Mouse (Mus musculus) heart, embryonic 11.5 days (tissue): ENCODE results near the gene Casp9. TPM values are rescaled to one million over a fixed set of nuclear protein-coding genes. Genes with fewer than 3 reads are reported as not detected.

ENCODE experiments used
- polyA plus RNA-seq: library from polyadenylated mRNA; unstranded; fragments of >200 nt; fragmentation: Nextera tagmentation; extraction: Ambion mirVana; gene quantifications from 2 replicates; pipeline ENCODE4 v1.2.1, GENCODE M21; 2014

The Casp9 gene
- polyA plus RNA-seq, 1 experiment from 2014 or later, result 15.4 TPM

Other genes starting within 250 kb of the Casp9 start
- gene Fblim1, start 187.5 kb upstream of the Casp9 start, polyA plus RNA-seq, result 53.9 and 64.0 TPM in 2 replicates
- gene Tmem82, start 175.0 kb upstream of the Casp9 start, polyA plus RNA-seq, result 0.17 and 0.30 TPM in 2 replicates
- gene Slc25a34, start 169.8 kb upstream of the Casp9 start, polyA plus RNA-seq, result not detected in 2 replicates
- gene Plekhm2, start 128.7 kb upstream of the Casp9 start, polyA plus RNA-seq, result 3.5 and 3.9 TPM in 2 replicates
- gene Rsc1a1, start 108.0 kb upstream of the Casp9 start, polyA plus RNA-seq, result 1.5 TPM in 1 of 2 replicates, not detected in the other
- gene Ddi2, start 70.2 kb upstream of the Casp9 start, polyA plus RNA-seq, result 13.5 and 13.7 TPM in 2 replicates
- gene Agmat, start 46.9 kb upstream of the Casp9 start, polyA plus RNA-seq, result 0.80 and 1.0 TPM in 2 replicates
- 3.2 and 4.3 TPM in 2 replicates for gene Dnajc16, start 2.7 kb upstream of the Casp9 start, polyA plus RNA-seq
- gene Cela2a, start 32.5 kb downstream of the Casp9 start, polyA plus RNA-seq, result not detected in 2 replicates
- not detected in 2 replicates for gene Ctrc, start 52.7 kb downstream of the Casp9 start, polyA plus RNA-seq
- 59.2 and 63.4 TPM in 2 replicates for gene Efhd2, start 81.3 kb downstream of the Casp9 start, polyA plus RNA-seq
- gene Fhad1, start 221.5 kb downstream of the Casp9 start, polyA plus RNA-seq, result 3.8 and 7.1 TPM in 2 replicates